Mouse (Mus musculus) hindbrain, embryonic 12.5 days (tissue): Measurements from ENCODE around the gene Rnf121. TPM values are rescaled to one million over a fixed set of nuclear protein-coding genes. Genes with fewer than 3 reads are reported as not detected.

Experiments
- ATAC-seq: fragments of 200-750 bp; cut with Nextera tagmentation; 2 replicates; pipeline ENCODE4 v1.8.0; 2017; ENCODE audit warnings: moderate TSS enrichment; ENCODE audit not compliant: low FRiP score
- H3K27ac ChIP-seq: fragments of 300-500 bp; sonication (generic); 2 replicates; pipeline ENCODE4 v1.5.1; 2016; ENCODE audit warnings: mild to moderate bottlenecking
- H3K27me3 ChIP-seq: fragments of 300-500 bp; sonication (generic); 2 replicates; pipeline ENCODE4 v1.6.1; 2016; ENCODE audit warnings: mild to moderate bottlenecking
- H3K36me3 ChIP-seq: fragments of 300-500 bp; sonication (generic); 2 replicates; pipeline ENCODE4 v1.6.1; 2016; ENCODE audit warnings: mild to moderate bottlenecking
- H3K4me1 ChIP-seq: fragments of 300-500 bp; sonication (generic); 2 replicates; pipeline ENCODE4 v1.6.1; 2016
- H3K4me2 ChIP-seq: fragments of 300-500 bp; sonication (generic); replicated peaks from 2 replicates; pipeline ENCODE4 v1.6.1; 2016; ENCODE audit warnings: mild to moderate bottlenecking
- H3K4me3 ChIP-seq: fragments of 300-500 bp; sonication (generic); 2 replicates; pipeline ENCODE4 v1.5.1; 2016; ENCODE audit warnings: mild to moderate bottlenecking
- H3K9ac ChIP-seq: fragments of 300-500 bp; sonication (generic); 2 replicates; pipeline ENCODE4 v1.6.1; 2016; ENCODE audit warnings: mild to moderate bottlenecking, moderate library complexity
- H3K9me3 ChIP-seq: fragments of 300-500 bp; sonication (generic); replicated peaks from 2 replicates; pipeline ENCODE4 v1.6.1; 2016; ENCODE audit warnings: mild to moderate bottlenecking
- WGBS: fragments of 180-500 bp; shearing (Covaris S2); methylation state at CpG from one replicate; pipeline ENCODE4 v1.1.7; 2016; 5-methylcytosine and 5-hydroxymethylcytosine counted together
- polyA plus RNA-seq: library from polyadenylated mRNA; unstranded; fragments of >200 nt; fragmentation: Nextera tagmentation; extraction: Ambion mirVana; gene quantifications from 2 replicates; pipeline ENCODE4 v1.2.1, GENCODE M21; 2016

Gene Rnf121
- polyA plus RNA-seq, 1 experiment from 2014 or later, result 29.2 TPM

GRCm38 (mm10) chr7:102016936-102017335, 48.3 kb downstream of the Rnf121 start:
- H3K27me3 ChIP-seq, result no peaks in the 10 kb centered on the region
- no peak overlapping the region for H3K9ac ChIP-seq
- no peak overlapping the region for H3K4me3 ChIP-seq
- no peaks in the 10 kb centered on the region for H3K9me3 ChIP-seq
- no peak overlapping the region for H3K27ac ChIP-seq
- WGBS, result 90% methylated on average over 4 of the region's 4 CpGs
- H3K36me3 ChIP-seq, result peaks cover 95% of the 10 kb centered on the region
- no peak overlapping the region for H3K4me2 ChIP-seq
- no peak for ATAC-seq
- no peaks in the 10 kb centered on the region for H3K4me1 ChIP-seq

DNA sequence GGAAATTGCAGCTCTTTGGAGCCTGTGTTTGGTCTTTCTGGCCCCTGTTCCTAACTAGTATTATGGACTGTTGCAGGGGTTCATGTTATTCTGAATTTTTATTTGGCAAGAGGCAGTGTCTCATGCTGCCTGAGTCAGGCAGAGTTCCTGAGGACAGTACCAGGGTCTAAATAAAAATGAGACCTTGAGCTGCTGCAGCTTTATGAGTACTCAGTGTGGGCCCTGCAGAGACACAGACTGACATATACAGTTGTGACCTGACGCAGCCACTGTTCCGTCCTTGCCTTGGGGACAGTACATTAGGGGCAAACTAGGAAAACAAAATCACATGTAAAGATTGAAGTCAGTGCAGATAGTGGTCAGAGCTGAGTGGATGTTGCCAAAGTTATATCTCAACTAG, 50.3 kb downstream of the Rnf121 start:
- Histone ChIP-seq H3K9ac (no peak overlapping the region), H3K27me3 (no peaks in the 10 kb centered on the region), H3K4me3 (no peak overlapping the region), H3K4me1 (no peaks in the 10 kb centered on the region), H3K9me3 (no peaks in the 10 kb centered on the region), H3K27ac (no peak overlapping the region), H3K36me3 (peaks cover 99% of the 10 kb centered on the region), H3K4me2 (no peak overlapping the region)
- no peak for ATAC-seq
- 94% methylated on average over 2 of the region's 2 CpGs for WGBS

DNA sequence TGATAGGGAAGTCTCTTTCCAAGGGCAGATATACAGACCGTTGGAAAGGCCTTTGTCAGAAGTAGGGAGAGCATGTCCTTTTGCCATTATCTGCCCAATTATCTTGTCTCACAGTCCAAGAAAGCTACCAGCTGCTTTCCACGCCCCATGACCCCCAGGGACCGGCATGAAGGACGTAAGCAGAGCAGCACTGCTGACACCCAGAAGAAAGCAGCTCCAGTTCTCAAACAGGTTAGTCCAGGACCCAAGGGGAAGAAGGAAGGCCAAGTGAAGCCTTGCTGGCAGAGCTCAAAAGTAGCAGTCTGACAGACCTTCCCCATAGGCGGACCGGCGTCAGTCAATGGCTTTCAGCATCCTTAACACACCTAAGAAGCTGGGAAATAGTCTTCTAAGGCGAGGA, 51.9 kb downstream of the Rnf121 start:
- Histone ChIP-seq H3K4me1 (no peaks in the 10 kb centered on the region), H3K4me2 (no peak overlapping the region), H3K36me3 (peaks cover 99% of the 10 kb centered on the region), H3K4me3 (no peak overlapping the region), H3K9ac (no peak overlapping the region), H3K27me3 (no peaks in the 10 kb centered on the region), H3K27ac (no peak overlapping the region), H3K9me3 (no peaks in the 10 kb centered on the region)
- 90% methylated on average over 8 of the region's 8 CpGs for WGBS
- no peak for ATAC-seq

DNA sequence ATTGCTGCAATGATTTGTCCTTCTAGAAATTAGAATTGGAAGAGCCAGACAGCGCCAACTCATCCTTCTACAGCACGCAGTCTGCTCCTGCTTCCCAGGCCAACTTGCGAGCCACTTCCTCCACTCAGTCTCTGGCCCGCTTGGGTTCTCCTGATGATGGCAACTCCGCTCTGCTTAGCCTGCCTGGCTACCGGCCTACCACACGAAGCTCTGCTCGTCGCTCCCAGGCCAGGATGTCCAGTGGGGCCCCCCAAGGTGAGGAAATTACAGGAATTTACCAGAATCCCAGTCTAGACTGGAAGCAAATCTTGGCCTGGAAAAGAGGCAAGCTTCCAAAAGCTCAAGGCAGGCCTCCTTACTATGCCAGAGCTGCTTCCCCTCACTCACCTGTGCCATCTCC, 53.4 kb downstream of the Rnf121 start:
- H3K27me3 ChIP-seq, result no peaks in the 10 kb centered on the region
- H3K9me3 ChIP-seq, result no peaks in the 10 kb centered on the region
- H3K27ac ChIP-seq, result no peak overlapping the region
- no peak for ATAC-seq
- 93% methylated on average over 9 of the region's 9 CpGs for WGBS
- H3K4me2 ChIP-seq, result no peak overlapping the region
- no peaks in the 10 kb centered on the region for H3K4me1 ChIP-seq
- no peak overlapping the region for H3K4me3 ChIP-seq
- H3K36me3 ChIP-seq, result peaks cover 98% of the 10 kb centered on the region
- H3K9ac ChIP-seq, result no peak overlapping the region

DNA sequence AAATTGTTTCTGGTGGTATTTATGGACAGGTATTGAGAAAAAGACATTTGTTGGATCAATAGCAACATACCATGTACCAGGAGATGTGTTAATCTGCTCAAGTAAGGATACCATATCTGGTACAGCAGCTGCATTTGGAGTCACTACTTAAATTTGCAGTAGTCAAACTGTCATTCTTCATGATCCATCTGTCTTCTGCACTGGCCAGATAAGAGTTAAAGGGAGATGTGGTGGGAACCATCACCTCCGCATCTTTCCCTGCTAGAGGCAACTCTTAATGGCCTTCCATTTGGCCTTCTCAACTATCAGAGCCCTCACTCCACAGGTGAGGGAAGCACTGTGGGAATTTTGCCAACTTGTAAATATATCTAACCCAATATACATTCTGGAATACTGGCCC, 58.7 kb downstream of the Rnf121 start:
- Histone ChIP-seq H3K4me3 (no peak overlapping the region), H3K4me2 (no peak overlapping the region), H3K27ac (no peak overlapping the region), H3K36me3 (peaks cover 95% of the 10 kb centered on the region), H3K9ac (no peak overlapping the region), H3K4me1 (no peaks in the 10 kb centered on the region), H3K9me3 (no peaks in the 10 kb centered on the region), H3K27me3 (no peaks in the 10 kb centered on the region)
- WGBS, result 89% methylated on average over 1 of the region's 1 CpGs
- ATAC-seq, result no peak

GRCm38 (mm10) chr7:102000921-102001630, 64.2 kb downstream of the Rnf121 start:
- WGBS, result 90% methylated on average over 26 of the region's 26 CpGs
- ATAC-seq, result no peak
- no peak overlapping the region for H3K4me2 ChIP-seq
- H3K27me3 ChIP-seq, result no peaks in the 10 kb centered on the region
- no peak overlapping the region for H3K9ac ChIP-seq
- H3K36me3 ChIP-seq, result peaks cover 97% of the 10 kb centered on the region
- H3K4me1 ChIP-seq, result no peaks in the 10 kb centered on the region
- H3K4me3 ChIP-seq, result no peak overlapping the region
- no peak overlapping the region for H3K27ac ChIP-seq
- H3K9me3 ChIP-seq, result no peaks in the 10 kb centered on the region

GRCm38 (mm10) chr7:102000296-102000695, 65.0 kb downstream of the Rnf121 start:
- no peak overlapping the region for H3K27ac ChIP-seq
- ATAC-seq, result no peak
- WGBS, result 86% methylated on average over 8 of the region's 8 CpGs
- H3K36me3 ChIP-seq, result peaks cover 97% of the 10 kb centered on the region
- no peaks in the 10 kb centered on the region for H3K4me1 ChIP-seq
- H3K9ac ChIP-seq, result no peak overlapping the region
- H3K27me3 ChIP-seq, result no peaks in the 10 kb centered on the region
- H3K4me2 ChIP-seq, result no peak overlapping the region
- H3K9me3 ChIP-seq, result no peaks in the 10 kb centered on the region
- H3K4me3 ChIP-seq, result no peak overlapping the region

DNA sequence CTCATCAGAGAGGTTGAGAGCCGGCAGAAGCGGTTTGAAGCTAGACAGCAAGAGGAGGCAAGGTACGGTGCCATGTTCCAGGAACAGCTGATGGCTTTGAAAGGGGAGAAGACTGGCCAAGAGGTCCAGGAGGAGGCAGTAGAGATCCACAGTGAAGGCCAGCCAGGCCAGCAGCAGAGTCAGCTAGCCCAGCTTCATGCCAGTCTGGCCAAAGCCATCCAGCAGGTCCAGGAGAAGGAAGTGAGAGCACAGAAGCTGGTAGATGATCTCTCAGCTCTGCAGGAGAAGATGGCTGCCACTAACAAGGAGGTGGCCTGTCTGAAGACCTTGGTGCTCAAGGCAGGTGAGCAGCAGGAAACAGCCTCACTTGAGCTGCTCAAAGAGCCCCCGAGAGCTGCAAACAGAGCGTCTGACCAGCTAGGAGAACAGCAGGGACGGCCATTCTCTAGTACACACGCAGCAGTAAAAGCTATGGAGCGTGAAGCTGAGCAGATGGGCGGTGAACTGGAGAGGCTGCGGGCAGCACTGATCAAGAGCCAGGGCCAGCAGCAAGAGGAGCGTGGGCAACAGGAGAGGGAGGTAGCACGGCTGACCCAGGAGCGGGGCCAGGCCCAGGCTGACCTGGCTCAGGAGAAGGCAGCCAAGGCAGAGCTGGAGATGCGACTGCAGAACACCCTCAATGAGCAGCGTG, 65.7 kb downstream of the Rnf121 start:
- no peak overlapping the region for H3K4me2 ChIP-seq
- H3K9me3 ChIP-seq, result no peaks in the 10 kb centered on the region
- H3K4me3 ChIP-seq, result no peak overlapping the region
- WGBS, result 94% methylated on average over 15 of the region's 15 CpGs
- H3K27me3 ChIP-seq, result no peaks in the 10 kb centered on the region
- H3K9ac ChIP-seq, result no peak overlapping the region
- ATAC-seq, result no peak
- H3K27ac ChIP-seq, result no peak overlapping the region
- H3K4me1 ChIP-seq, result no peaks in the 10 kb centered on the region
- H3K36me3 ChIP-seq, result peaks cover 97% of the 10 kb centered on the region

DNA sequence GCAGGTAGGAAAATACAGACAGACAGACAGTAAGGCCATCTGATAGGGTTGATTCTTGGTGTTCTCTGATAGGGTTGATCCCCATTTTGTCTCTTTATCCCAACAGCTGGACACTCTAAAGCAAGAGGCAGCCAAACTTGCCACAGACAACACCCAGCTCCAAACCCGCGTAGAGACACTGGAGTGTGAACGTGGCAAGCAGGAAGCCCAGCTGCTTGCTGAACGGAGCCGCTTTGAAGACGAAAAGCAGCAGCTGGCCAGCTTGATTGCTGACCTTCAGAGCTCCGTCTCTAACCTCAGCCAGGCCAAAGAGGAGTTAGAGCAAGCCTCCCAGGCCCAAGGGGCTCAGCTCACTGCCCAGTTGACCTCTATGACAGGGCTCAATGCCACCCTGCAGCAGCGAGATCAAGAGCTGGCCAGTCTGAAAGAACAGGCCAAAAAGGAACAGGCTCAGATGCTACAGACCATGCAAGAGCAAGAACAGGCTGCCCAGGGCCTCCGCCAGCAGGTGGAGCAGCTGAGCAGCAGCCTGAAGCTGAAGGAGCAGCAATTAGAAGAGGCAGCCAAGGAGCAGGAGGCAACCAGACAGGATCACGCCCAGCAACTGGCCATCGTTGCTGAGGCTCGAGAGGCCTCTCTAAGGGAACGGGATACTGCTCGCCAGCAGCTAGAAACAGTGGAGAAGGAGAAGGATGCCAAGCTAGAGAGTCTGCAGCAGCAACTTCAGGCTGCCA, 66.9 kb downstream of the Rnf121 start:
- no peak for ATAC-seq
- no peaks in the 10 kb centered on the region for H3K9me3 ChIP-seq
- no peak overlapping the region for H3K27ac ChIP-seq
- 73% methylated on average over 14 of the region's 14 CpGs for WGBS
- H3K27me3 ChIP-seq, result no peaks in the 10 kb centered on the region
- no peak overlapping the region for H3K4me2 ChIP-seq
- no peaks in the 10 kb centered on the region for H3K4me1 ChIP-seq
- H3K4me3 ChIP-seq, result no peak overlapping the region
- H3K9ac ChIP-seq, result no peak overlapping the region
- H3K36me3 ChIP-seq, result peaks cover 99% of the 10 kb centered on the region

DNA sequence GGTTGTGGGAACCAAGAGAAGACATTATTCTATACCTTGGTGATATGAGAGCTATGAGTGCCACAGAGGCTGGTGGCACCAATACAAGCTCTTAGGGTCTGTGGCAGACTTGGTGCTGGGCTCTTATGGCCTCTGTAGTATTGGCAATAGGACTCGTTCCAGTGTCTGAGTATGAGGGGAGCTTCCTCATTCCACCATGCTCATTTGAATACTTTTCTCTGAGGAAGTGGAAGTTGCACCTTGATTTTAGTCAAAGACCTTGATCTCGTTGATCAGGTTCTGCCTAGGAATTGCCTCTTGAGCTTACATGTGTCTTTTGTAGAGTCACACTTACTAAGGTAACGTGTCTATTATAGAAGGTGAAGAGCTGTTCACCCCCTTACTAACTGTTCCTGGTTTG, 71.0 kb downstream of the Rnf121 start:
- no peaks in the 10 kb centered on the region for H3K27me3 ChIP-seq
- H3K9me3 ChIP-seq, result no peaks in the 10 kb centered on the region
- H3K4me2 ChIP-seq, result no peak overlapping the region
- H3K27ac ChIP-seq, result no peak overlapping the region
- no peaks in the 10 kb centered on the region for H3K4me1 ChIP-seq
- WGBS, result 92% methylated on average over 3 of the region's 3 CpGs
- H3K36me3 ChIP-seq, result peaks cover 93% of the 10 kb centered on the region
- no peak overlapping the region for H3K9ac ChIP-seq
- no peak for ATAC-seq
- no peak overlapping the region for H3K4me3 ChIP-seq

DNA sequence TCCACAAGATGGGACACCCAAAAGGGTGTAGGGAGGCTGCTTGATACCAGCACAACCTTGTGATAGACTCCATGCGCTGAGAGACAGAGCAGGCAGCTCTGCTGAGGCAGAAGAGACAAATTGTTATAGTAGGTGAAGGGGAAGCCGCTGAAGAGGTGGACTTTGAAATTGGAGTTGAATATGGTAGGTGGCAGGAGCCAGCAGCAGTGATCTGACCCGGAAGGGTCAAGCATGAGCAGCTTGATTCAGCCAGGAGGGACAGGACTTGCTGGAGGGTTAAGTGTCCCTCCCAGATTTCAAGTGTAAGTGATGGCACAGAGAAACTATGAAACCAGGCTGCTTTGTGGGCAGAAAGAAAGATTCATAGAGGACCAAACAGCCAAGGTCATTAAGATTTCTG, 80.2 kb downstream of the Rnf121 start:
- no peaks in the 10 kb centered on the region for H3K9me3 ChIP-seq
- no peaks in the 10 kb centered on the region for H3K27me3 ChIP-seq
- H3K27ac ChIP-seq, result no peak overlapping the region
- H3K4me1 ChIP-seq, result no peaks in the 10 kb centered on the region
- H3K9ac ChIP-seq, result no peak overlapping the region
- H3K4me3 ChIP-seq, result no peak overlapping the region
- no peak overlapping the region for H3K4me2 ChIP-seq
- ATAC-seq, result no peak
- H3K36me3 ChIP-seq, result peaks cover 62% of the 10 kb centered on the region
- 94% methylated on average over 3 of the region's 3 CpGs for WGBS

DNA sequence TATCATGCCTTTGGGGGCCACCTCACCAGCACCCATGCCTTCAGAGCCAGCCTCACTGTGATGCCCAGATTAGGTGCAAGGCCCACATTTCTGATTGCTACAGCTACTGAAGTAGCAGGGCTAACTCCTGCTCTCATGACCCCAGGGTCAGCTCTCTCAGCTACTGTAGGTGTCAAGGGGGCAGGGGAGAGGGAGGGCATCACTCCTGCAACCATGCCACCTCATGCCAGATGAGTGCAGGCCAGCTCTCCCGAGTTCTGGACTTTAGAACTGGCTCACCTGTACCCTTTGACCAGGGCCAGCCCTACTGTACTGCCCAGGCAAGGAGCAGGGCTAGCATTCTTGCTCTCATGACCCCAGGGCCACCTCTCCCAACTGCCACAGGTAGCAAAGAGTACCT, 82.5 kb downstream of the Rnf121 start:
- Histone ChIP-seq H3K4me1 (no peaks in the 10 kb centered on the region), H3K4me2 (no peak overlapping the region), H3K4me3 (no peak overlapping the region), H3K27ac (no peak overlapping the region), H3K9ac (no peak overlapping the region), H3K9me3 (no peaks in the 10 kb centered on the region), H3K27me3 (no peaks in the 10 kb centered on the region), H3K36me3 (peaks cover 46% of the 10 kb centered on the region)
- 100% methylated on average over 1 of the region's 1 CpGs for WGBS
- ATAC-seq, result no peak
